ENCODE assay signal across 29 mouse cellular contexts in the genomic region with DNA sequence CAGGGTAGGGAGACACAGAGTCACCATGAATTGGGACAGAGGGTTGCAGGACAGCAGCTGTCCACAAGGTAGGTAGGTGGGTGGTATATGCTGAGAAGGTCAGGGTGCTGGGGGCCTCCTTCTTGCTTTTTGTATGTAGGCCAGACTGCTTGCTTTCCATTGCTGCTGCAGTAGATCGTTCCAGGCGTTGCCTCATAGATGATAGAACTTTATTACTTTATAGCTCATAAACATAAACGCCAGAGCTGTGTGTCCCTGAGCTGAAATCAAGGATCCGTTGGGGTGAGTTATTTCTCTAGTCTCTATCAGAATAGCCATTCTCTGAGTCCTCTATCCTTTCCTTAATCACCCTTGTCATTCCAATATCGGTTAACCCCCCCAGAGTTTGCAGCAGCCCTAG. TPM values are rescaled to one million over a fixed set of nuclear protein-coding genes. Genes with fewer than 3 reads are reported as not detected.
"Had no signal": no experiment of that assay in that cellular context is flagged by ENCODE, and none has a peak within 500 bp of the region (broad histone marks: within the 10 kb centered on the region; RNA-seq: fewer than 3 reads in every experiment).

No protein-coding gene starts in this region.

- ATAC-seq: forebrain, embryonic 13.5 days; forebrain, embryonic 14.5 days; forebrain, embryonic 15.5 days; forebrain, embryonic 16.5 days; forebrain, postnatal 0 days had no signal

- H3K27ac ChIP-seq: embryonic facial prominence, embryonic 10.5 days; embryonic facial prominence, embryonic 12.5 days; embryonic facial prominence, embryonic 13.5 days; embryonic facial prominence, embryonic 15.5 days; forebrain, embryonic 10.5 days; forebrain, embryonic 12.5 days; forebrain, embryonic 13.5 days; forebrain, embryonic 15.5 days; gastrocnemius, adult 2 months had no signal

- H3K36me3 ChIP-seq: embryonic facial prominence, embryonic 10.5 days; embryonic facial prominence, embryonic 12.5 days; embryonic facial prominence, embryonic 13.5 days; embryonic facial prominence, embryonic 15.5 days; forebrain, embryonic 10.5 days; forebrain, embryonic 12.5 days; forebrain, embryonic 15.5 days had no signal

- H3K4me2 ChIP-seq: embryonic facial prominence, embryonic 12.5 days; embryonic facial prominence, embryonic 13.5 days; embryonic facial prominence, embryonic 15.5 days; forebrain, embryonic 12.5 days; forebrain, embryonic 13.5 days; forebrain, embryonic 15.5 days had no signal

- DNase-seq: cerebellum, adult 18-20 months; cerebellum, adult 2 months; cerebellum, adult 8-10 months; cerebellum, adult 9-10 months; cerebellum, adult 9-11 months; cerebellum, postnatal 10 days; cerebellum, postnatal 14 days; cerebellum, postnatal 25 days; cerebellum, postnatal 36 days; embryo, embryonic 11 days; forebrain, postnatal 0 days; gastrocnemius, adult 2 months; gastrocnemius, postnatal 10 days; gastrocnemius, postnatal 14 days; gastrocnemius, postnatal 25 days; gastrocnemius, postnatal 36 days; heart, adult 11 months; heart, adult 18-20 months had no signal

- H3K9ac ChIP-seq: embryonic facial prominence, embryonic 12.5 days; embryonic facial prominence, embryonic 13.5 days; embryonic facial prominence, embryonic 15.5 days; forebrain, embryonic 12.5 days; forebrain, embryonic 13.5 days; forebrain, embryonic 15.5 days; forebrain, postnatal 0 days had no signal

- H3K4me1 ChIP-seq: embryonic facial prominence, embryonic 10.5 days; embryonic facial prominence, embryonic 12.5 days; embryonic facial prominence, embryonic 15.5 days; forebrain, embryonic 10.5 days; forebrain, embryonic 12.5 days; forebrain, embryonic 13.5 days had no signal

- H3K27me3 ChIP-seq: embryonic facial prominence, embryonic 12.5 days; embryonic facial prominence, embryonic 13.5 days; embryonic facial prominence, embryonic 15.5 days; forebrain, embryonic 12.5 days; forebrain, embryonic 13.5 days; forebrain, embryonic 15.5 days had no signal

- H3K4me3 ChIP-seq: embryonic facial prominence, embryonic 10.5 days; embryonic facial prominence, embryonic 12.5 days; embryonic facial prominence, embryonic 13.5 days; embryonic facial prominence, embryonic 15.5 days; erythroblast, embryonic 14.5 days; forebrain, embryonic 10.5 days; forebrain, embryonic 12.5 days; forebrain, embryonic 13.5 days; forebrain, embryonic 15.5 days; gastrocnemius, adult 2 months had no signal

- H3K9me3 ChIP-seq: embryonic facial prominence, embryonic 10.5 days; embryonic facial prominence, embryonic 12.5 days; embryonic facial prominence, embryonic 13.5 days; embryonic facial prominence, embryonic 15.5 days; forebrain, embryonic 10.5 days; forebrain, embryonic 12.5 days; forebrain, embryonic 13.5 days; forebrain, embryonic 15.5 days had no signal

RNA-seq across cellular contexts. Expression of gene Thumpd2, which starts 27.9 kb away (rescaled TPM):
- polyA plus RNA-seq: erythroblast, embryonic 14.5 days had no signal
